Mouse (Mus musculus) embryonic facial prominence, embryonic 11.5 days (tissue): ENCODE measurements around the gene Copz2. TPM values are rescaled to one million over a fixed set of nuclear protein-coding genes. Genes with fewer than 3 reads are reported as not detected.
A peak's percentile ranks its signal among the peaks of the same experiment; 100 is the strongest.

Source experiments
- ATAC-seq: fragments of 200-750 bp; cut with Nextera tagmentation; replicated peaks from 2 replicates; pipeline ENCODE4 v1.8.0; 2017; ENCODE audit warnings: low read depth; ENCODE audit not compliant: insufficient number of reproducible peaks, low FRiP score, low TSS enrichment
- DNase-seq: peaks from one replicate; pipeline ENCODE4 v3.0.0-alpha.2; 2015; ENCODE audit warnings: low spot score
- H3K27ac ChIP-seq: fragments of 300-500 bp; sonication (generic); replicated peaks from 2 replicates; pipeline ENCODE4 v1.5.1; 2014; ENCODE audit warnings: mild to moderate bottlenecking, low read depth, low read length, control low read depth
- H3K27me3 ChIP-seq: fragments of 300-500 bp; sonication (generic); 2 replicates; pipeline ENCODE4 v1.6.1; 2014; ENCODE audit warnings: mild to moderate bottlenecking, low read length, moderate library complexity, mixed read lengths; ENCODE audit not compliant: control insufficient read depth, insufficient read depth
- H3K36me3 ChIP-seq: fragments of 300-500 bp; sonication (generic); replicated peaks from 2 replicates; pipeline ENCODE4 v1.6.1; 2014; ENCODE audit warnings: low read depth, mild to moderate bottlenecking, low read length, moderate library complexity, mixed read lengths; ENCODE audit not compliant: control insufficient read depth, insufficient read depth
- H3K4me1 ChIP-seq: fragments of 300-500 bp; sonication (generic); 2 replicates; pipeline ENCODE4 v1.6.1; 2014; ENCODE audit warnings: low read length, mixed read lengths; ENCODE audit not compliant: control insufficient read depth, insufficient read depth
- H3K4me2 ChIP-seq: fragments of 300-500 bp; sonication (generic); 2 replicates; pipeline ENCODE4 v1.6.1; 2014; ENCODE audit warnings: low read depth, mild to moderate bottlenecking, control low read depth, low read length, moderate library complexity
- H3K4me3 ChIP-seq: fragments of 300-500 bp; sonication (generic); 2 replicates; pipeline ENCODE4 v1.5.1; 2014; ENCODE audit warnings: low read depth, low read length, control low read depth
- H3K9ac ChIP-seq: fragments of 300-500 bp; sonication (generic); replicated peaks from 2 replicates; pipeline ENCODE4 v1.6.1; 2014; ENCODE audit warnings: mild to moderate bottlenecking, control low read depth, low read length
- H3K9me3 ChIP-seq: fragments of 300-500 bp; sonication (generic); replicated peaks from 2 replicates; pipeline ENCODE4 v1.6.1; 2016; ENCODE audit warnings: mild to moderate bottlenecking, low read length, inconsistent platforms, mixed read lengths; ENCODE audit not compliant: control insufficient read depth
- WGBS: fragments of 180-500 bp; shearing (Covaris S2); extraction: QIAGEN DNeasy Blood & Tissue Kit; methylation state at CpG from one replicate; pipeline ENCODE4 v1.1.7; 2014; 5-methylcytosine and 5-hydroxymethylcytosine counted together
- polyA plus RNA-seq: library from polyadenylated mRNA; unstranded; fragments of >200 nt; fragmentation: Nextera tagmentation; extraction: Ambion mirVana; gene quantifications from 2 replicates; pipeline ENCODE4 v1.2.1, GENCODE M21; 2014

Copz2 gene
- polyA plus RNA-seq, 1 experiment from 2014 or later: 61.1 TPM

DNA sequence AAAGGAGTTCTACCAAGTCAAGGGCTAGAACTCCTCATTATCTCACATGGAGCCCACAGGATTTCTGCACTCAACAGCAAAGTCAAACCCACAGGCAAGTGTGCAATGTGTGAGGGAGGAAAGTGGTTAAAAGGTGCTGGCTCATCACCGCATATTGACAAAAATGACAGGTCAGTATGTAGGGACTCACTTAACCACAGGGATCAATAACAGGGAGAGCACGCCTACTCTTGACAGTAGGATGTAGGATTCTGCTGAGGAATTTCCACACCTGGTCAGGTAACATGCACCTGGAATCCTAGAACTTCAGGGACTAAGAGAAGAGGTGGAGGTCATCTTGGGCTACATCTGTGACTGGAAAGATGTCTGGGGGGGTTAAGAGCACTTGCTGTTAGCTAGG is 33.8 kb upstream of the Copz2 start:
- Histone ChIP-seq H3K9ac (no peak overlapping the region), H3K9me3 (no peaks in the 10 kb centered on the region), H3K36me3 (peaks cover 11% of the 10 kb centered on the region), H3K4me1 (no peaks in the 10 kb centered on the region), H3K4me2 (no peak overlapping the region), H3K27ac (no peak overlapping the region), H3K4me3 (no peak overlapping the region), H3K27me3 (no peaks in the 10 kb centered on the region)
- 88% methylated on average over 2 of the region's 2 CpGs for WGBS
- no peak for DNase-seq
- no peak for ATAC-seq

DNA sequence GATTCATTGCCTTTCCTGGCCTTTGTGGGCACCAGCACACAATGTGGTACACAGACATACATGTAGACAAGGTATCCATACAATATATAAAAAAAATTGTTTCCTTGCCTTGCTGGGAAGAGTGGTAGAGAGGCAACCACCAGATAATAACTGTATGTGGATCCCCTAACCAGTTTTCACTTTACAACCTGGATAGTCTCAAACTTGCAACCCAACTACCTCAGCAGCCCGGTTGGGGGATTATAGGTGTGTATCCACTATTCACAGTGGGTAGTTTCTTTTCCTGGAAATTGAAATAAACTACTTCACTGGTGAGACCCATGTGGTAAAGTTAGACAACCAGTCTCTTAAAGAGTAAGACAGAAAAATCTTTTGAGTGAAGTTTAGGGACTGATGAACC is 33.2 kb upstream of the Copz2 start:
- Histone ChIP-seq H3K27ac (no peak overlapping the region), H3K4me3 (no peak overlapping the region), H3K9me3 (no peaks in the 10 kb centered on the region), H3K4me2 (no peak overlapping the region), H3K4me1 (no peaks in the 10 kb centered on the region), H3K36me3 (peaks cover 17% of the 10 kb centered on the region), H3K27me3 (no peaks in the 10 kb centered on the region), H3K9ac (no peak overlapping the region)
- no peak for ATAC-seq
- no peak for DNase-seq
- 96% methylated on average over 1 of the region's 1 CpGs for WGBS

DNA sequence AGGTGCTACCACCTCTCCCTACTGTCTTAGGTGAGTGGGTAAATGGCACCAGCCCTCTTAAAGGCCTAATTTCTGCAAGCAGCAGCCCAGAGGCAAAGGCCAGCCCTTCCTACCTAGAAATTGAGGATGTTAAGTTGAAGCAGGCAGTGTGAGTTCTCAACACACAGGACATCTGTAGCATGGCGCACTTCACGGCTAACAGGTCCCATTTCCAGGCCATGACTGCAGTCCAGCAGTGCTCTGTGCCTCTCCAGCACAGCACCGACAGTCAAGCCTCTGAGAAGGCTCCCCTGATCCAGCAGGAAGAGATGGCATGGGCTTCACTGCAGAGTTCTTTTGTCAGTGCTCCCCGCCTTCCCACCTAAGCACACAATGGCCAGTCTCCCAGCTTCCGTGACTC is 32.7 kb upstream of the Copz2 start:
- Histone ChIP-seq H3K27ac (no peak overlapping the region), H3K4me3 (no peak overlapping the region), H3K27me3 (no peaks in the 10 kb centered on the region), H3K4me1 (no peaks in the 10 kb centered on the region), H3K9me3 (no peaks in the 10 kb centered on the region), H3K9ac (no peak overlapping the region), H3K4me2 (no peak overlapping the region), H3K36me3 (peaks cover 17% of the 10 kb centered on the region)
- DNase-seq (no peak), ATAC-seq (no peak)
- WGBS: 83% methylated on average over 5 of the region's 5 CpGs

DNA sequence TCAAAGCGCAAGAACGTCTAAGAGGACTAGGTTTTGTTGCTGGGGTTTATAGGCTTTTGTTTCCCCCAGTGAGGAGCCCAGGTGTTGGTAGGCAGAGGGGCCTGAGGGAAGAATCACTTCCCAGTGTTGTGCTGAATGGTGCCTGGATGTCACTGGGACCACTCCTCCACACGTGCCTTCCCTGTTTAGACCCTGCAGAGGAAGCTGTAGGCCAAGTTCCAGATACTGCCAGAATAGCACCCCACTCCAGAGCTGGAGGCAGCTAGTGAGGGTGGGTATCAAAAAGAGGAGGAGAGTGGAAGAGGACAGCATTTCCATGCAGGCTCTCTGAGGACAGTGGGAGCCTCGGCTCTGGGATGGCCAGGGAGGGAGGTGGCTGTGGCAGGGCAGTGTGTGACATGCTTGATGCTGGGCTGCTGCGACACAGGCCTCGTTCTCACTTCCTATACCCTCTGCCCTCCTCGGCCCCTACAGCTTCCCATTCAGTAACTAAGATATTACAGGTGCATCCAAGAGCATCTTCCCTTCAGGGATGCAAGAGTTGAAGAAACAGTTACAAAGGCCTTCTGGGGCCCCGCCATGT is 31.5 kb upstream of the Copz2 start:
- H3K4me3 ChIP-seq: no peak overlapping the region
- H3K36me3 ChIP-seq: peaks cover 17% of the 10 kb centered on the region
- H3K27ac ChIP-seq: no peak overlapping the region
- no peaks in the 10 kb centered on the region for H3K27me3 ChIP-seq
- WGBS: 86% methylated on average over 8 of the region's 8 CpGs
- peaks cover 2% of the 10 kb centered on the region; the same call in 1 of the 2 replicates for H3K4me1 ChIP-seq
- no peak for DNase-seq
- no peak for ATAC-seq
- no peaks in the 10 kb centered on the region for H3K9me3 ChIP-seq
- no peak overlapping the region for H3K9ac ChIP-seq
- H3K4me2 ChIP-seq: no peak overlapping the region

DNA sequence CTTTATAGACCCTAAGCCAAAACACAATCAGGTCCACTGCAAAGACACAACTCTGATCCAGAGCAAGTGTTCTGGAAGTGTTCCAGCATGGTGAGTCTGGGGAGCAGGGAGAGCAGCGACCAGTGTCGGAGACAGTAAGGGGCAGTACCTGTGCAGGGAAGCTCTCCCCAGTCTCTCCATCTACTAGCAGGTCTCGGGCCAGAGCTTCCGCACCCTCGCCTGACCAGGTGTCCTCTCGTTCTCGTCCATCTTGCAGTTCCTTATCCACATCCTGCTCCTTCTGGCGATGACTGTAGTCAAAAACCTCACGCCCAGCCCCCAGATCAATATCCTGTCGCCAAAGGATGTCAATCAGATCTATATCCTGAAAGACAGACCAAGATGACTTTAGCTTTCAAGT is 27.7 kb upstream of the Copz2 start:
- Histone ChIP-seq H3K4me1 (peaks cover 20% of the 10 kb centered on the region), H3K9ac (no peak overlapping the region), H3K36me3 (peaks cover 15% of the 10 kb centered on the region), H3K4me2 (no peak overlapping the region), H3K4me3 (no peak overlapping the region), H3K9me3 (no peaks in the 10 kb centered on the region), H3K27me3 (no peaks in the 10 kb centered on the region), H3K27ac (no peak overlapping the region)
- no peak for ATAC-seq
- no peak for DNase-seq
- 95% methylated on average over 10 of the region's 10 CpGs for WGBS

DNA sequence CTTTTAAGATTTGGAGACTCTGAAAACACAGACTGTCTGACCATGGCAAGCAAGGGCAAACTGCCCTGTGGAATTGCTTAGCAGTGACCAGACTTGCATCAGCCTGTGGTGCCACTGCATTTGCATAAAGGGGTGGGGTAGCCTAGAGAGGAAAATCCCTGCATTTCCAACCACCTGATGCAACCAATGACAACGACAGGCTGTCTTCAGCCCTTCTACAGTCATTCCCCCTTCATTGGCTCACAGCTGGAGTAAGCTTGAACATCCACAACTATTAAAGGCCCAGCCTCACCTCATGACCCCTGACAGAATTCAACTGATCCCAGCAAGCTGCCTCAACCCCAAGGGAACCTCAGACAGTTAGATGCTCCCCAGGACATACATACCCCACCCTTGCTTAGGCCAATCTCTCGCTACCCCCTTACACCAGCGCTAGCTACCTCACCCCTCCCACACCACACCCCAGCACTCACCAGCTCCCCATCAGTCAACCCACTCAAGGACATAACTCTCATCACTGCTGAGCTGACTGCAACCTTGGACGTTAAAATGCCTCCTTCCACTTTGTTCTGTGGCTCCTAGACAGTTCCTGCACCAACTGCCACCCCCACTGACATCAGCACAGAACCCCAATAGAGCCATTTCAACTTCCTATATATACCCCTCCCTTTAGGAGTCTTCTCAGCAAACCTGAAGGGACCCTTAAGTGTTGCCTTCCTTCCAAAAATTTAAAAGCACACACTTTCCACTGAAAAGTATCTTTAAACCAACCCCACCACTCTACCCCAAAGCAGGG is 26.8 kb upstream of the Copz2 start:
- Histone ChIP-seq H3K4me1 (peaks cover 23% of the 10 kb centered on the region), H3K9ac (peak overlapping the region; percentile 52), H3K4me2 (peak overlapping the region; percentile 94), H3K9me3 (no peaks in the 10 kb centered on the region), H3K27me3 (no peaks in the 10 kb centered on the region), H3K36me3 (peaks cover 16% of the 10 kb centered on the region), H3K4me3 (peak overlapping the region; percentile 46), H3K27ac (no peak overlapping the region)
- WGBS: 37% methylated on average over 4 of the region's 4 CpGs
- ATAC-seq (no peak), DNase-seq (no peak)

DNA sequence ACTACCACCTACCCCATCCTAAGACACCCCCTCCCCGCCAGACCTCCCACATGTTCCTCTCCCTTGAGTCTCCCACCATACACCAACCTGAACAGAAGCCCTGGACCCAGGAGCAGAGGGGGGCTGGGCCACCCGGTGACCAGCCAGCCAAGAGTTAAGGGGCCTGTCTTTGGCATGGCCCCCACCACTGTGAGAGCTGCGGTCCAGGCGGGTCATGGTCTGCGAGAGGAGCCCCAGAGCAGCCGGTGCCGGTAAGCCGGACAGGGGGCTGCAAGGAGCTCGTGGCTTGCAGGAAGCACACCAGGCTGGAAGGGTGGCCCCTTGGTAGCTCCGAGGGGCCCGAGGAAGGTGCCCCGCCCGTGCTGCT is 26.2 kb upstream of the Copz2 start:
- ATAC-seq: peak; percentile 46
- no peak for DNase-seq
- H3K4me1 ChIP-seq: peaks cover 23% of the 10 kb centered on the region
- H3K9me3 ChIP-seq: no peaks in the 10 kb centered on the region
- H3K27ac ChIP-seq: peak overlapping the region; percentile 59
- H3K9ac ChIP-seq: peak overlapping the region; percentile 52
- H3K4me3 ChIP-seq: peak overlapping the region; percentile 46
- H3K4me2 ChIP-seq: peak overlapping the region; percentile 94
- 11% methylated on average over 13 of the region's 13 CpGs for WGBS
- H3K36me3 ChIP-seq: peaks cover 16% of the 10 kb centered on the region
- H3K27me3 ChIP-seq: no peaks in the 10 kb centered on the region
